In the genomic region with DNA sequence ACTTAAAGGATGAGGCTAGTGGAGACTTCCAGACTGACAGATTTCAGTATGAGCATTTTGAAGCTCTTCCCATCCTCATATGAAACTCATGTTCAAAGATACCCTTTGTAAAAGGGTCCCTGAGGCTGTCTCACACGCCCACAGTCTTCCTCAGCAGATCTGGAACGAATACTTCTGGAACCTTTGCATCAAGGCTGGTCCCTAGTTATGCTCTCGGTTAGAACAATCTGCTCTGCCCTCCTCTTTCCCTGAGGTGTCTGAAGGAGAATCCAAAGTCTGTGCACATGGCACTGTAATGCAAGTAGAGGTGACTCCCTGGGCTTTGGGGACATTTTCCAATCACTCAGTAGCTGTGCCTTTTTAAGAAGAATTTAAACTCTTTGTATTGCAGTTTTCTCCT, we compare ENCODE assay signal across 20 mouse cellular contexts. TPM values are rescaled to one million over a fixed set of nuclear protein-coding genes. Genes with fewer than 3 reads are reported as not detected.
DNase-seq lines count a peak whose midpoint lies in the region; ATAC-seq and TF ChIP-seq lines count a peak whose summit lies in the region.
"Had no signal": no experiment of that assay in that cellular context is flagged by ENCODE, and none has a peak within 500 bp of the region (broad histone marks: within the 10 kb centered on the region; RNA-seq: fewer than 3 reads in every experiment).

No protein-coding gene starts in this region.

- no peaks in the 10 kb centered on the region for H3K9me3 ChIP-seq in forebrain, embryonic 14.5 days (replicated peaks; ENCODE audit: control insufficient read depth, low read length)
- no peaks in the 10 kb centered on the region for H3K9me3 ChIP-seq in forebrain, embryonic 12.5 days
- H3K9me3 ChIP-seq in forebrain, embryonic 16.5 days (ENCODE audit: control insufficient read depth, low read length) = no peaks in the 10 kb centered on the region
- no peaks in the 10 kb centered on the region for H3K9me3 ChIP-seq in forebrain, embryonic 13.5 days (replicated peaks)
- H3K9me3 ChIP-seq in hindbrain, postnatal 0 days (ENCODE audit: low read length) = no peaks in the 10 kb centered on the region
- no peaks in the 10 kb centered on the region for H3K9me3 ChIP-seq in hindbrain, embryonic 11.5 days (ENCODE audit: control insufficient read depth, low read length)
- H3K9me3 ChIP-seq: embryonic facial prominence, embryonic 13.5 days; embryonic facial prominence, embryonic 15.5 days had no signal

- no peaks in the 10 kb centered on the region for H3K36me3 ChIP-seq in forebrain, embryonic 14.5 days (ENCODE audit: control insufficient read depth, insufficient read depth, low read length)
- no peaks in the 10 kb centered on the region for H3K36me3 ChIP-seq in forebrain, embryonic 12.5 days (replicated peaks)
- H3K36me3 ChIP-seq in forebrain, embryonic 16.5 days (ENCODE audit: control insufficient read depth, insufficient read depth) = no peaks in the 10 kb centered on the region
- no peaks in the 10 kb centered on the region for H3K36me3 ChIP-seq in forebrain, embryonic 13.5 days (ENCODE audit: poor library complexity, severe bottlenecking)
- no peaks in the 10 kb centered on the region for H3K36me3 ChIP-seq in hindbrain, postnatal 0 days (ENCODE audit: insufficient read depth, low read length)
- H3K36me3 ChIP-seq in hindbrain, embryonic 11.5 days (ENCODE audit: control insufficient read depth, insufficient read depth, low read length) = no peaks in the 10 kb centered on the region
- H3K36me3 ChIP-seq: embryonic facial prominence, embryonic 13.5 days; embryonic facial prominence, embryonic 15.5 days had no signal

- no peak overlapping the region for H3K4me3 ChIP-seq in forebrain, embryonic 14.5 days (ENCODE audit: low read depth, low read length)
- no peak overlapping the region for H3K4me3 ChIP-seq in forebrain, embryonic 12.5 days (replicated peaks)
- H3K4me3 ChIP-seq in forebrain, embryonic 16.5 days (replicated peaks; ENCODE audit: low read length) = no peak overlapping the region
- H3K4me3 ChIP-seq in forebrain, embryonic 13.5 days = no peak overlapping the region
- H3K4me3 ChIP-seq in hindbrain, postnatal 0 days (ENCODE audit: low read length) = no peak overlapping the region
- H3K4me3 ChIP-seq in hindbrain, embryonic 11.5 days (ENCODE audit: low read depth, low read length) = no peak overlapping the region
- no peak overlapping the region for H3K4me3 ChIP-seq in cerebellum, adult 2 months (replicated peaks; ENCODE audit: insufficient read depth, low read depth, low read length)
- H3K4me3 ChIP-seq: embryonic facial prominence, embryonic 13.5 days; embryonic facial prominence, embryonic 15.5 days; erythroblast, embryonic 14.5 days; gastrocnemius, adult 2 months had no signal

- no peak for DNase-seq in forebrain, embryonic 14.5 days (ENCODE audit: low spot score)
- peak; percentile 21 for DNase-seq in hindbrain, postnatal 0 days (ENCODE audit: low spot score)
- DNase-seq in hindbrain, embryonic 11.5 days (ENCODE audit: low spot score) = no peak
- peak; percentile 52 for DNase-seq in brain, embryonic 14.5 days (ENCODE audit: low read depth)
- DNase-seq in cerebellum, adult 2 months = no peak
- DNase-seq: adrenal gland, adult 2 months; adrenal gland, postnatal 10 days; adrenal gland, postnatal 25 days; cerebellum, adult 11-12 months; cerebellum, adult 8-10 months; cerebellum, postnatal 36 days; embryo, embryonic 11 days; gastrocnemius, adult 2 months had no signal

- H3K27ac ChIP-seq in forebrain, embryonic 14.5 days (ENCODE audit: low read depth, low read length) = no peak overlapping the region
- no peak overlapping the region for H3K27ac ChIP-seq in forebrain, embryonic 12.5 days
- peak overlapping the region; percentile 41; the same call in 1 of the 2 replicates for H3K27ac ChIP-seq in forebrain, embryonic 16.5 days (ENCODE audit: low read length)
- H3K27ac ChIP-seq in forebrain, embryonic 13.5 days = no peak overlapping the region
- H3K27ac ChIP-seq in hindbrain, postnatal 0 days = no peak overlapping the region
- H3K27ac ChIP-seq in hindbrain, embryonic 11.5 days (ENCODE audit: low read depth, low read length) = no peak overlapping the region
- H3K27ac ChIP-seq in cerebellum, adult 2 months (ENCODE audit: insufficient read depth, low read length) = no peak overlapping the region
- H3K27ac ChIP-seq: embryonic facial prominence, embryonic 13.5 days; embryonic facial prominence, embryonic 15.5 days; gastrocnemius, adult 2 months had no signal

- H3K4me1 ChIP-seq in forebrain, embryonic 14.5 days (ENCODE audit: control insufficient read depth, insufficient read depth, low read length) = peaks cover 5% of the 10 kb centered on the region
- H3K4me1 ChIP-seq in forebrain, embryonic 12.5 days = peaks cover 5% of the 10 kb centered on the region; the same call in 1 of the 2 replicates
- peaks cover 10% of the 10 kb centered on the region for H3K4me1 ChIP-seq in forebrain, embryonic 16.5 days (replicated peaks; ENCODE audit: control insufficient read depth, insufficient read depth, low read length)
- H3K4me1 ChIP-seq in forebrain, embryonic 13.5 days = peaks cover 11% of the 10 kb centered on the region
- H3K4me1 ChIP-seq in hindbrain, postnatal 0 days (ENCODE audit: insufficient read depth, low read length) = no peaks in the 10 kb centered on the region
- no peaks in the 10 kb centered on the region for H3K4me1 ChIP-seq in hindbrain, embryonic 11.5 days (replicated peaks; ENCODE audit: control insufficient read depth, insufficient read depth, low read length)
- no peaks in the 10 kb centered on the region for H3K4me1 ChIP-seq in cerebellum, adult 2 months (ENCODE audit: control insufficient read depth, insufficient read depth, low read length)
- H3K4me1 ChIP-seq: embryonic facial prominence, embryonic 15.5 days had no signal

- no peak overlapping the region for H3K9ac ChIP-seq in forebrain, embryonic 14.5 days (ENCODE audit: low read length)
- H3K9ac ChIP-seq in forebrain, embryonic 12.5 days = no peak overlapping the region
- no peak overlapping the region for H3K9ac ChIP-seq in forebrain, embryonic 16.5 days (replicated peaks; ENCODE audit: low read depth, low read length)
- H3K9ac ChIP-seq in forebrain, embryonic 13.5 days = no peak overlapping the region
- H3K9ac ChIP-seq in hindbrain, postnatal 0 days (replicated peaks; ENCODE audit: low read length) = no peak overlapping the region
- no peak overlapping the region for H3K9ac ChIP-seq in hindbrain, embryonic 11.5 days (ENCODE audit: low read depth, low read length)
- H3K9ac ChIP-seq: embryonic facial prominence, embryonic 13.5 days; embryonic facial prominence, embryonic 15.5 days had no signal

- 0 out of 2 replicates have a peak, but pooled peaks have one; percentile 15 for ATAC-seq in forebrain, embryonic 14.5 days
- no peak for ATAC-seq in forebrain, embryonic 12.5 days (ENCODE audit: low FRiP score)
- no peak; the same call in 1 of the 2 replicates for ATAC-seq in forebrain, embryonic 16.5 days
- no peak for ATAC-seq in forebrain, embryonic 13.5 days
- no peak for ATAC-seq in hindbrain, postnatal 0 days
- ATAC-seq in hindbrain, embryonic 11.5 days (ENCODE audit: low FRiP score) = no peak

- H3K27me3 ChIP-seq in forebrain, embryonic 14.5 days (replicated peaks; ENCODE audit: control insufficient read depth, insufficient read depth, low read length) = no peaks in the 10 kb centered on the region
- no peaks in the 10 kb centered on the region for H3K27me3 ChIP-seq in forebrain, embryonic 12.5 days
- H3K27me3 ChIP-seq in forebrain, embryonic 16.5 days (replicated peaks; ENCODE audit: control insufficient read depth, insufficient read depth, low read length) = no peaks in the 10 kb centered on the region
- no peaks in the 10 kb centered on the region for H3K27me3 ChIP-seq in forebrain, embryonic 13.5 days
- H3K27me3 ChIP-seq in hindbrain, postnatal 0 days (ENCODE audit: insufficient read depth, low read length) = no peaks in the 10 kb centered on the region
- H3K27me3 ChIP-seq in hindbrain, embryonic 11.5 days (ENCODE audit: control insufficient read depth, insufficient read depth, low read length) = no peaks in the 10 kb centered on the region
- no peaks in the 10 kb centered on the region; the same call in 1 of the 2 replicates for H3K27me3 ChIP-seq in cerebellum, adult 2 months (ENCODE audit: control insufficient read depth, insufficient read depth, low read length)
- H3K27me3 ChIP-seq: embryonic facial prominence, embryonic 13.5 days; embryonic facial prominence, embryonic 15.5 days had no signal

- WGBS in forebrain, embryonic 14.5 days = 63% methylated on average over 3 of the region's 3 CpGs
- WGBS in forebrain, embryonic 12.5 days = 83% methylated on average over 3 of the region's 3 CpGs
- 66% methylated on average over 3 of the region's 3 CpGs for WGBS in forebrain, embryonic 16.5 days
- WGBS in forebrain, embryonic 13.5 days = 84% methylated on average over 3 of the region's 3 CpGs
- WGBS in hindbrain, postnatal 0 days = 63% methylated on average over 3 of the region's 3 CpGs
- WGBS in hindbrain, embryonic 11.5 days = 75% methylated on average over 3 of the region's 3 CpGs
- WGBS in cerebellum, adult 2 months = 58% methylated on average over 3 of the region's 3 CpGs

- no peak for TF ChIP-seq CTCF in hindbrain, postnatal 0 days (IDR thresholded peaks at IDR 0.05; ENCODE audit: low read depth)
- no peak for TF ChIP-seq CTCF in brain, embryonic 14.5 days (IDR thresholded peaks at IDR 0.05; ENCODE audit: borderline replicate concordance, extremely low read depth, insufficient read depth, insufficient read length)
- TF ChIP-seq CTCF in cerebellum, adult 2 months (IDR thresholded peaks at IDR 0.05; ENCODE audit: borderline replicate concordance, insufficient read depth, low read depth, low read length) = no peak

- no peak for TF ChIP-seq POLR2A in brain, embryonic 14.5 days (IDR thresholded peaks at IDR 0.05; ENCODE audit: borderline replicate concordance, extremely low read depth, insufficient read depth, insufficient read length, poor library complexity, severe bottlenecking)
- no peak for TF ChIP-seq POLR2A in cerebellum, adult 2 months (IDR thresholded peaks at IDR 0.05; ENCODE audit: borderline replicate concordance, insufficient read depth, low read length)

- no peak overlapping the region for H3K4me2 ChIP-seq in forebrain, embryonic 14.5 days (ENCODE audit: low read length)
- H3K4me2 ChIP-seq in forebrain, embryonic 12.5 days = no peak overlapping the region
- no peak overlapping the region for H3K4me2 ChIP-seq in forebrain, embryonic 16.5 days (ENCODE audit: low read length)
- H3K4me2 ChIP-seq in forebrain, embryonic 13.5 days = no peak overlapping the region
- no peak overlapping the region for H3K4me2 ChIP-seq in hindbrain, postnatal 0 days (ENCODE audit: low read depth, low read length)
- H3K4me2 ChIP-seq in hindbrain, embryonic 11.5 days (replicated peaks; ENCODE audit: low read depth, low read length) = no peak overlapping the region
- H3K4me2 ChIP-seq: embryonic facial prominence, embryonic 13.5 days; embryonic facial prominence, embryonic 15.5 days had no signal

RNA-seq across cellular contexts. Expression of gene Ptn, which starts 25.3 kb away (rescaled TPM):
- polyA plus RNA-seq in forebrain, embryonic 14.5 days (2014; fragmentation: Nextera tagmentation; extraction: Ambion mirVana) = 532 and 624 TPM in 2 replicates
- 310 and 357 TPM in 2 replicates for polyA plus RNA-seq in forebrain, embryonic 12.5 days (2016; fragmentation: Nextera tagmentation; extraction: Ambion mirVana)
- polyA plus RNA-seq in forebrain, embryonic 16.5 days (2015; fragmentation: Nextera tagmentation; extraction: Ambion mirVana) = 472 and 585 TPM in 2 replicates
- 421 and 545 TPM in 2 replicates for polyA plus RNA-seq in forebrain, embryonic 13.5 days (2015; fragmentation: Nextera tagmentation; extraction: Ambion mirVana)
- total RNA-seq in hindbrain, postnatal 0 days (2014; rRNA removed) = 396 and 403 TPM in 2 replicates
- polyA plus RNA-seq in hindbrain, postnatal 0 days (2015; fragmentation: Nextera tagmentation; extraction: Ambion mirVana) = 1,251 and 1,433 TPM in 2 replicates
- polyA plus RNA-seq in hindbrain, embryonic 11.5 days (2014; fragmentation: Nextera tagmentation; extraction: Ambion mirVana) = 385 and 413 TPM in 2 replicates
- polyA plus RNA-seq in brain, embryonic 14.5 days (2012; rRNA removed) = 317 and 456 TPM in 2 replicates
- polyA plus RNA-seq in cerebellum, adult 2 months (2012; rRNA removed) = 195 and 216 TPM in 2 replicates
- total RNA-seq: MEL had no signal
- polyA plus RNA-seq: erythroblast, embryonic 14.5 days had no signal

Comparison
In these comparisons a context has a peak if more than half of its experiments do, and no peak if none do; other contexts are left out.
1. DNase-seq: peak in hindbrain, postnatal 0 days (single experiment) and brain, embryonic 14.5 days (single experiment); none in forebrain, embryonic 14.5 days (single experiment), hindbrain, embryonic 11.5 days (single experiment) and cerebellum, adult 2 months (0 of 2).